Mouse (Mus musculus): ENCODE results near the gene Robo4.

GRCm38 (mm10) chr9:37460043-37460960 is 58.6 kb downstream of the Robo4 start:
- no peak for TF ChIP-seq EP300 (IDR thresholded peaks at IDR 0.05; ENCODE audit: low read depth)
- TF ChIP-seq CTCF (IDR thresholded peaks at IDR 0.05; ENCODE audit: low read depth) = no peak
